In genomic region chr11:97536083-97536747, GRCm38 (mm10) we compare ENCODE assay signal across 9 mouse cellular contexts. TPM values are rescaled to one million over a fixed set of nuclear protein-coding genes. Genes with fewer than 3 reads are reported as not detected.
DNase-seq lines count a peak whose midpoint lies in the region; ATAC-seq lines count a peak whose summit lies in the region.
"Had no signal": no experiment of that assay in that cellular context is flagged by ENCODE, and none has a peak within 500 bp of the region (broad histone marks: within the 10 kb centered on the region; RNA-seq: fewer than 3 reads in every experiment).

No protein-coding gene starts in this region.

- H3K4me1 ChIP-seq in kidney, embryonic 16.5 days (ENCODE audit: insufficient read depth, low read length), result peaks cover 52% of the 10 kb centered on the region
- H3K4me1 ChIP-seq in hindbrain, embryonic 12.5 days, result peaks cover 63% of the 10 kb centered on the region
- peaks cover 23% of the 10 kb centered on the region for H3K4me1 ChIP-seq in midbrain, embryonic 16.5 days (ENCODE audit: control insufficient read depth, insufficient read depth, low read length)

- ATAC-seq in kidney, embryonic 16.5 days (ENCODE audit: low FRiP score, low TSS enrichment), result no peak
- ATAC-seq in hindbrain, embryonic 12.5 days (ENCODE audit: low FRiP score), result no peak
- no peak for ATAC-seq in midbrain, embryonic 16.5 days
- ATAC-seq: Patski had no signal

- peak overlapping the region; percentile 44 for H3K4me3 ChIP-seq in kidney, embryonic 16.5 days (ENCODE audit: low read length)
- peak overlapping the region; percentile 31 for H3K4me3 ChIP-seq in hindbrain, embryonic 12.5 days
- no peak overlapping the region for H3K4me3 ChIP-seq in midbrain, embryonic 16.5 days (ENCODE audit: low read depth, low read length)

- no peak for DNase-seq in kidney, adult 18-20 months
- DNase-seq in cerebellum, postnatal 14 days, result peak; percentile 74 to 78
- DNase-seq in Muller cell, postnatal 12 days (ENCODE audit: inconsistent ontology term), result no peak
- no peak for DNase-seq in thymus, postnatal 14 days
- DNase-seq in kidney, postnatal 25 days, result no peak

- no peaks in the 10 kb centered on the region for H3K9me3 ChIP-seq in kidney, embryonic 16.5 days (ENCODE audit: low read length)
- H3K9me3 ChIP-seq in hindbrain, embryonic 12.5 days (replicated peaks), result no peaks in the 10 kb centered on the region
- H3K9me3 ChIP-seq in midbrain, embryonic 16.5 days (replicated peaks; ENCODE audit: control insufficient read depth, low read length, poor library complexity, severe bottlenecking), result no peaks in the 10 kb centered on the region

- WGBS in kidney, embryonic 16.5 days, result 9% methylated on average over 35 of the region's 35 CpGs
- WGBS in hindbrain, embryonic 12.5 days, result 13% methylated on average over 35 of the region's 35 CpGs
- 34% methylated on average over 35 of the region's 35 CpGs for WGBS in midbrain, embryonic 16.5 days

- peaks cover 77% of the 10 kb centered on the region for H3K27me3 ChIP-seq in kidney, embryonic 16.5 days (ENCODE audit: insufficient read depth, low read length)
- peaks cover 81% of the 10 kb centered on the region for H3K27me3 ChIP-seq in hindbrain, embryonic 12.5 days
- peaks cover 20% of the 10 kb centered on the region for H3K27me3 ChIP-seq in midbrain, embryonic 16.5 days (ENCODE audit: control insufficient read depth, insufficient read depth, low read depth, low read length)

- H3K9ac ChIP-seq in kidney, embryonic 16.5 days (replicated peaks; ENCODE audit: low read length), result no peak overlapping the region
- no peak overlapping the region for H3K9ac ChIP-seq in hindbrain, embryonic 12.5 days
- H3K9ac ChIP-seq in midbrain, embryonic 16.5 days (ENCODE audit: low read depth, low read length), result 0 out of 2 replicates have a peak overlapping the region, but pooled peaks have one; percentile 40

- H3K36me3 ChIP-seq in kidney, embryonic 16.5 days (ENCODE audit: insufficient read depth, low read length), result no peaks in the 10 kb centered on the region
- peaks cover 3% of the 10 kb centered on the region for H3K36me3 ChIP-seq in hindbrain, embryonic 12.5 days
- H3K36me3 ChIP-seq in midbrain, embryonic 16.5 days (ENCODE audit: control insufficient read depth, insufficient read depth, low read length), result peaks cover 17% of the 10 kb centered on the region; the same call in 1 of the 2 replicates

- peak overlapping the region; percentile 72 for H3K4me2 ChIP-seq in kidney, embryonic 16.5 days (replicated peaks; ENCODE audit: low read depth, low read length)
- H3K4me2 ChIP-seq in hindbrain, embryonic 12.5 days (replicated peaks), result peak overlapping the region; percentile 55
- peak overlapping the region; percentile 17; the same call in 1 of the 2 replicates for H3K4me2 ChIP-seq in midbrain, embryonic 16.5 days (ENCODE audit: low read length)

- H3K27ac ChIP-seq in kidney, embryonic 16.5 days (ENCODE audit: low read length), result no peak overlapping the region
- H3K27ac ChIP-seq in hindbrain, embryonic 12.5 days, result no peak overlapping the region
- no peak overlapping the region for H3K27ac ChIP-seq in midbrain, embryonic 16.5 days (ENCODE audit: low read length)

RNA-seq across cellular contexts. Expression of gene 4933428G20Rik, which starts 36.1 kb away (rescaled TPM):
- 0.75 and 1.3 TPM in 2 replicates for polyA plus RNA-seq in kidney, embryonic 16.5 days (2015; fragmentation: Nextera tagmentation; extraction: Ambion mirVana)
- polyA plus RNA-seq in hindbrain, embryonic 12.5 days (2016; fragmentation: Nextera tagmentation; extraction: Ambion mirVana), result 0.85 and 0.94 TPM in 2 replicates
- 1.2 and 1.3 TPM in 2 replicates for polyA plus RNA-seq in midbrain, embryonic 16.5 days (2015; fragmentation: Nextera tagmentation; extraction: Ambion mirVana)

RNA-seq across cellular contexts. Expression of gene Srcin1, which starts 39.8 kb away (rescaled TPM):
- 1.0 and 1.1 TPM in 2 replicates for polyA plus RNA-seq in kidney, embryonic 16.5 days (2015; fragmentation: Nextera tagmentation; extraction: Ambion mirVana)
- 6.3 and 6.7 TPM in 2 replicates for polyA plus RNA-seq in hindbrain, embryonic 12.5 days (2016; fragmentation: Nextera tagmentation; extraction: Ambion mirVana)
- polyA plus RNA-seq in midbrain, embryonic 16.5 days (2015; fragmentation: Nextera tagmentation; extraction: Ambion mirVana), result 9.2 and 10.4 TPM in 2 replicates

Comparison
In these comparisons a context has a peak if more than half of its experiments do, and no peak if none do; other contexts are left out.
1. H3K4me2 ChIP-seq: peak in every context shown above with its lines; median percentile 72 in kidney, embryonic 16.5 days; 55 in hindbrain, embryonic 12.5 days; 17 in midbrain, embryonic 16.5 days.
2. DNase-seq: peak in cerebellum, postnatal 14 days (2 of 2); none in kidney, adult 18-20 months (single experiment), Muller cell, postnatal 12 days (single experiment), thymus, postnatal 14 days (single experiment) and kidney, postnatal 25 days (0 of 2).